Mouse (Mus musculus) midbrain, embryonic 14.5 days (tissue): ENCODE results near the gene Gbgt1. TPM values are rescaled to one million over a fixed set of nuclear protein-coding genes. Genes with fewer than 3 reads are reported as not detected.

Experiments
- ATAC-seq: fragments of 200-750 bp; cut with Nextera tagmentation; 2 replicates; pipeline ENCODE4 v1.8.0; 2017; ENCODE audit warnings: moderate number of reproducible peaks, moderate library complexity; ENCODE audit not compliant: low FRiP score, low TSS enrichment
- DNase-seq: peaks from one replicate; pipeline ENCODE4 v3.0.0-alpha.2; 2015
- H3K27ac ChIP-seq: fragments of 300-500 bp; sonication (generic); replicated peaks from 2 replicates; pipeline ENCODE4 v1.5.1; 2014; ENCODE audit warnings: mild to moderate bottlenecking, low read depth, low read length, moderate library complexity
- H3K27me3 ChIP-seq: fragments of 300-500 bp; sonication (generic); 2 replicates; pipeline ENCODE4 v1.6.1; 2014; ENCODE audit warnings: low read length, control low read depth, mixed read lengths; ENCODE audit not compliant: control insufficient read depth, insufficient read depth
- H3K36me3 ChIP-seq: fragments of 300-500 bp; sonication (generic); 2 replicates; pipeline ENCODE4 v1.6.1; 2014; ENCODE audit warnings: low read length, control low read depth; ENCODE audit not compliant: control insufficient read depth, insufficient read depth
- H3K4me1 ChIP-seq: fragments of 300-500 bp; sonication (generic); 2 replicates; pipeline ENCODE4 v1.6.1; 2014; ENCODE audit warnings: mild to moderate bottlenecking, antibody characterized with exemption, low read length, control low read depth; ENCODE audit not compliant: control insufficient read depth, insufficient read depth
- H3K4me2 ChIP-seq: fragments of 300-500 bp; sonication (generic); 2 replicates; pipeline ENCODE4 v1.6.1; 2014; ENCODE audit warnings: mild to moderate bottlenecking, low read length, moderate library complexity
- H3K4me3 ChIP-seq: fragments of 300-500 bp; sonication (generic); replicated peaks from 2 replicates; pipeline ENCODE4 v1.5.1; 2014; ENCODE audit warnings: low read depth, low read length
- H3K9ac ChIP-seq: fragments of 300-500 bp; sonication (generic); replicated peaks from 2 replicates; pipeline ENCODE4 v1.6.1; 2014; ENCODE audit warnings: mild to moderate bottlenecking, low read length, moderate library complexity
- H3K9me3 ChIP-seq: fragments of 300-500 bp; sonication (generic); 2 replicates; pipeline ENCODE4 v1.6.1; 2016; ENCODE audit warnings: low read length, control low read depth, mixed read lengths; ENCODE audit not compliant: control insufficient read depth
- WGBS: fragments of 180-500 bp; shearing (Covaris S2); extraction: QIAGEN DNeasy Blood & Tissue Kit; methylation state at CpG from one replicate; pipeline ENCODE4 v1.1.7; 2014; 5-methylcytosine and 5-hydroxymethylcytosine counted together
- polyA plus RNA-seq: library from polyadenylated mRNA; unstranded; fragments of >200 nt; fragmentation: Nextera tagmentation; extraction: Ambion mirVana; gene quantifications from 2 replicates; pipeline ENCODE4 v1.2.1, GENCODE M21; 2014

Gbgt1 gene
- polyA plus RNA-seq, 1 experiment from 2014 or later = 1.3 TPM

DNA sequence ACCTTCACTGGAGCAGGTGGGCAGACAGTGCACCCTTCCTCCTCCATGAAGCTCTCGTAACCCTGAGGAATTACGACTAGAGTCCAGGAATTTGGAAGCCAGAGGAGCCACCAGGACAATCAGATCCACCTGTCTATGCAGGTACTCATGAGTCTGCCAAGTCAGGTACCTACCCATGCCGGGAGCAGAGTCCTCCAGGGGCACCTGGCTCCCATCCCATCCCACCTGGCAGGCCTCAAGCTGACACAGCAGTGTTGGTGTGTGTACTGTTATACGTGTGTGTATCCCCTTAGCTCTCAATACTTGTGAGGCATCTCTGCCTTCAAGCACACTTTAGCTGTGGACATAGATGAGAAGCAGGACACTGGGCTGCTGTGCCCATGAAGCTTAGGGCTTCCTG, 25.5 kb downstream of the Gbgt1 start:
- no peak overlapping the region for H3K27ac ChIP-seq

DNA sequence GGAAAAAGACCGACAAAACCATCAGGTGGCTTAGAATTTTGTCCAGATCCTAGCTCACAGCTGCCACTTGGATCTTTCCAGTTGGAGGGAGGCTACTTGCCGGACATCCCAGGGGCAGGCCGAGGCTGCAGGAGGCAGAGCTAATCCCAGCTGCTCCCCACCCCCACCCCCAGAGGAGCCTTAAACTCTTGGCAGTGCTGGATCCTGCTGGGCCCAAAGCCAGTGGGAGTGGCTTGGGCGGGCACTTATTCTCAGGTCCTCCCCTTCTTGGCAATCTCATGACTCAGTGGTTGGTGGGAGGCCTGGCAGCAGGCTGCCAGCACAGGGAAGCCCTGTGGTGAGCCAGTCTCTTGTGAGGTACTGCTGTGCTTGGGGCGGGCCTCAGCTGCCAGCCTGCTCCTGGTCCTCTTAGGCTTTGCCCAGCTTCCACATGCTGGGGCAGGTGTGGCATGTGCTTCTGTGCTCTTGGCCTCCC, 27.0 kb downstream of the Gbgt1 start:
- Histone ChIP-seq H3K9ac (no peak overlapping the region), H3K4me2 (no peak overlapping the region), H3K4me3 (no peak overlapping the region), H3K36me3 (peaks cover 13% of the 10 kb centered on the region), H3K27ac (peak overlapping the region; percentile 15), H3K9me3 (no peaks in the 10 kb centered on the region), H3K27me3 (no peaks in the 10 kb centered on the region), H3K4me1 (peaks cover 43% of the 10 kb centered on the region)
- DNase-seq (peak; percentile 85), ATAC-seq (peak; percentile 71)
- 8% methylated on average over 5 of the region's 5 CpGs for WGBS

More for the DNA sequence above, 25.5 kb downstream of the Gbgt1 start:
- Histone ChIP-seq H3K36me3 (peaks cover 13% of the 10 kb centered on the region), H3K4me3 (no peak overlapping the region), H3K9ac (no peak overlapping the region), H3K27me3 (no peaks in the 10 kb centered on the region), H3K4me1 (peaks cover 47% of the 10 kb centered on the region), H3K9me3 (no peaks in the 10 kb centered on the region), H3K4me2 (no peak overlapping the region)
- 92% methylated on average over 4 of the region's 4 CpGs for WGBS
- ATAC-seq (no peak), DNase-seq (no peak)

DNA sequence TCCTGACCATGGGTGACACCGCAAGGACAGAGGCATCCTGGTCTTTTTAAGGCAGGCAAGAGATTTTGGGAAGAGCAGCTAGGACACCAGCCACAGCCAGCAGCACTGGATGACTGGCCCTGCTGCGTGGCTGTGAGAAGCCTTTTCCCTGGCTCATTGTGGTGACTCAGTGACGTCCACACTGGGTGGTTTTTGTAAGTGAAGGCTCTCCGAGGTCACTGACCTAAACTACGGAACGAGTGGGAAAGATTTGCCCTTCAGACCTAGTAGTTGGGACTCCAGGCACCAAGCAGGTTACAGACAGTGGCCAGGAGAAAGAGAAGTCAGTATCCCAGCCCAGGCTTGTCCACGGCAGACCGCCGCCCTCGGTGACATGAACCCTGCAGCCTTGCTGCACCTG, 27.7 kb downstream of the Gbgt1 start:
- no peak overlapping the region for H3K4me2 ChIP-seq
- DNase-seq (no peak), ATAC-seq (no peak)
- H3K27ac ChIP-seq = peak overlapping the region; percentile 15; the same call in 1 of the 2 replicates
- H3K9me3 ChIP-seq = no peaks in the 10 kb centered on the region
- H3K36me3 ChIP-seq = peaks cover 13% of the 10 kb centered on the region
- no peak overlapping the region for H3K9ac ChIP-seq
- no peaks in the 10 kb centered on the region for H3K27me3 ChIP-seq
- H3K4me1 ChIP-seq = peaks cover 42% of the 10 kb centered on the region
- 74% methylated on average over 10 of the region's 10 CpGs for WGBS
- no peak overlapping the region for H3K4me3 ChIP-seq

DNA sequence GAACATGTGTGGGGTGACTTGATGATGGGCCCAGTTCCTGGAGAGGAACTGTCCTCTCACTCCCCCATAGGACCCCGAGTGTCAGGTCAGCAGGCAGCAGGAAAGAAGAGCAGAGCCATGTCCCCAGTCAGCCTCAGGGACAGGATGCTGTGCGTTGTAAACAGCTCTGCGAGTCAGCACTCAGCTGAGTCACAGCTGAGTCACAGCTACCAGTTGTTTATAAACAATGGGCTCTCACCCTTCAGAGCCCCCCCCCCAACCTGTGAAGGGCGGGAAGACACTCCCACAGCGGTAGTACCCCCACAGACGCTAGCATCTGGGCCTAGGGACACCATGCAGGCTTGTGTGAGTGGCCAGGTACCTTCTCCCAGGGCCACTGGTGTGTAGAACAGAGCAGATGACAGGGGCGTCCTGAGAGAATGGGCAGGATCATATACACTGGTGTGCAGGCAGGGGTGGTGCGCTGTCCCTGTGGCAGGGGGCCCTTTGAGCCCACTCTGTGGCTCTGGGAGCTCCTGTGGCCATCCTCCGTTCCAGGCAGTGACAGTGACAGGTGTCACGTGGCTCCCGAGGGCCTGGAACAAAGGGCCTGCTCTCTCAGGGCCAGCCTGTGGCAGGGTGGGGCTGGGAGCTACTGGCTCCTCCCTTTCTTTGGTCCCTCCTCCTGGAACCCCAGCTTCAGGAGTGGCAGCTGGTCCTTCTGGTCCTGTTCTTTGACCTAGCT, 28.7 kb downstream of the Gbgt1 start:
- DNase-seq (peak; percentile 70), ATAC-seq (peak; percentile 58; the same call in 1 of the 2 replicates)
- Histone ChIP-seq H3K27me3 (no peaks in the 10 kb centered on the region), H3K27ac (peak overlapping the region; percentile 87), H3K4me1 (peaks cover 52% of the 10 kb centered on the region), H3K9ac (peak overlapping the region; percentile 42), H3K4me2 (peak overlapping the region; percentile 24; the same call in 1 of the 2 replicates), H3K4me3 (no peak overlapping the region), H3K9me3 (no peaks in the 10 kb centered on the region), H3K36me3 (peaks cover 11% of the 10 kb centered on the region)
- WGBS = 12% methylated on average over 11 of the region's 11 CpGs

DNA sequence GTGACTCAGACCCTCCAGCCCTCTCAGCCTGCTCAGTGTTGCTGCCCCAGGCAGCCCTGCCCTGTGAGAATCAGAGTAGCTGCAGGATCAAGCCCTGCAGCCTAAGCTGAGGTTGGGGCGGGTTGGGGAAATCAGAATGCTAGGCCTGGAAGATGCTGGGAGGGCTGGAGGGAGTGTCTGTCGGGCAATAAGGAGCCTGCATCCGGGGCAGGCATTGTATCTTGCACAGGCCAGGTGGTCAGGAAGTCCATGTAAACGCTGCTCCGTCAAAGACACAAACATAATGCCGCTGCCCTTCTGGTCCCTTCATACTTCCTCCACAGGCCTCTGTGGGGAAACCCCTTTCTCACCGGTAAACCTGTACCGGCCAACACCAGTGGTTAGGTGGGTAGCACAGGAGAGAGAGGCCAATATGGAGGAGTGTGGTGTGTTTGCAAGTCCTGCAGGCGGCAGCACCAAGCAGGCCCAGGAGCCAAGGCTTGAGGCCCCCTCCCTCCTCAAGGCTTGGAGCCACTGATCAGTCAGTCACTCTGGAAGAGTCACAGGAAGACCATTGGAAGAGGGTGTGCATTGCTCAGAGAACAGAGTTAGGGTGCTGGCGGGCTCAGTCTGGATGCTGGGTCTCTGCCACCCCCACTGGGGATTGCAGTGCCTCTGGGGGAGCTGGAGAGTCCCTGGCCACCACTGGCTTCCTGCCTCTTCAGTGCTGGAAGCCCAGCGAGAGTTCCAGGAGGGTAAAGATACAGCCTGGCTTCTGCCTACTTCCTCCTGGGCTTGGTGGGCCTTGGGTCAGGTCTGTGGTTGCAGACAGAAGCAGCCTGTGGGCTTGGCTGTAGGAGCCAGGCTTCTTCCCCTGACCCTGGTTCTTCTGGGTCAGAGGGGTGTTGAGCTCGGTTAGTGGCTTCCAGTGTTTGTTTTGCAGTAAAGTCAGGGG, 29.5 kb downstream of the Gbgt1 start:
- Histone ChIP-seq H3K4me1 (peaks cover 53% of the 10 kb centered on the region), H3K27ac (peak overlapping the region; percentile 87), H3K27me3 (no peaks in the 10 kb centered on the region), H3K9me3 (no peaks in the 10 kb centered on the region), H3K4me3 (no peak overlapping the region), H3K4me2 (peak overlapping the region; percentile 24; the same call in 1 of the 2 replicates), H3K36me3 (peaks cover 8% of the 10 kb centered on the region), H3K9ac (peak overlapping the region; percentile 42; the same call in 1 of the 2 replicates)
- DNase-seq (peak; percentile 46), ATAC-seq (no peak)
- WGBS = 43% methylated on average over 12 of the region's 12 CpGs

DNA sequence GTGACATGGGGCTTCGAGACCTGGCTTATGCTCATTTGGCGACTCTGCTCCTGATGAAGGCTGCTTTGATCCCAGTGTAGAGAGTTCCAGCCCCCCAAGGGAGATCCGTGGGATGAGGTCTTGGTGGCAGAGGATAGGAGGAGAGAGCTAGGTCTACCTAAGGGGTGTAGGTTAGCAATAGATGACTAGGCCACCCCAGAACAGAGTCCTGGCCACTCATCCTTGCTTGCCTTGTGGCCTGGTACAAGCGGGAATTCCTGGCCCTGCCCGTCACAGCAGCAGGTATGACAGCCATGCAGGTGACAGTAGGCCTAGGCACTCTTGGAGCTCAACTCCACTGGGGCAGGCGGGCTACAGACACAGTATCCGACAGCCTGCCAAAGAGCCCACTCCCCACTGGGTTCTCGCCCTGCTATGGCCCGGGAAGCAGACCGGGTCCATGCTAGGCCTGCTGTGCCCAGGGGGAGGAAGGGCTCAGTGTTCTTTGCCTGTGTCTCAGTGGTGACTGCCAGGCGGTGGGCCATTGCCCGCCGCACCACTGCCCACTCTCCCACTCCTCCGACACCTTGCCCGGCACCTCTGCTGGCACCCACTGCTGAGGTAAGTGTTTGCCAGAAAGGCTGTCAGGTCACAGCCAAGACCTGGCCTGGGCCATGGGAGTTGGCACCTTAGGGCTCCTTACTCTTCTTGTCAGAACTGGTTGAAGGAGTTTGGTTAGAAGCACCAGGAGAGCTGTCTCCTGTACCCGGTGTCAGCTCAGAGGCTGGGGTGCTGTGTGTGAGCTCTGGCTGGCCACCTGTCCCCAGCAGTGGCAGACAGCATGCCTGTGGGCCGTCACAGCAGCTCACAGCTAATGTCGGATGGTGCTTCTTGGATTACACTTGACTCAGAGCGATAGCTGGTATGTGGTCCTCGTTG, 31.0 kb downstream of the Gbgt1 start:
- H3K9me3 ChIP-seq = no peaks in the 10 kb centered on the region
- ATAC-seq (no peak), DNase-seq (no peak)
- H3K4me1 ChIP-seq = peaks cover 66% of the 10 kb centered on the region
- peaks cover under 1% of the 10 kb centered on the region; the same call in 1 of the 2 replicates for H3K36me3 ChIP-seq
- 87% methylated on average over 20 of the region's 20 CpGs for WGBS
- 0 out of 2 replicates have a peak overlapping the region, but pooled peaks have one; percentile 23 for H3K9ac ChIP-seq
- H3K27me3 ChIP-seq = no peaks in the 10 kb centered on the region
- H3K27ac ChIP-seq = no peak overlapping the region
- no peak overlapping the region for H3K4me3 ChIP-seq
- no peak overlapping the region for H3K4me2 ChIP-seq

DNA sequence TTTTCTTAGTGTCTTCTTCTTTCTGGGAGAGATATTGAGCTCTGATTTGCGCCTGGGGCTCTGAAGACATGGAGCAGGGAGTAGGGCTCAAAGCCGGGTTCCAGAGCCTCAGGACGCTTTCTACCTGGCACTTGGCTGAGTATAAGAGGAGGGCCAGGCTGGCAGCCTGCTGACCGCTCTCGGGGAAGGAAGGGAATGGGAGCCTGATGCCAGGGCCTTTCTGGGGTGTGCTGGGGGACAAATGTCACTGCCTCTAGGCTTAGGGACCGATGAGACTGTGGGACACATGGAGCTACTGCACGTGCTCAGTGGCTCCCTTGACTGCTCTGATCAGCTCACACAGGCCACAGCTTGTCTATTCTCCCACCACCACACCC, 31.7 kb downstream of the Gbgt1 start:
- H3K4me2 ChIP-seq = no peak overlapping the region
- 89% methylated on average over 7 of the region's 7 CpGs for WGBS
- peaks cover 71% of the 10 kb centered on the region for H3K4me1 ChIP-seq
- DNase-seq = no peak
- H3K27ac ChIP-seq = no peak overlapping the region
- no peaks in the 10 kb centered on the region for H3K27me3 ChIP-seq
- no peak overlapping the region for H3K4me3 ChIP-seq
- peak overlapping the region; percentile 23; the same call in 1 of the 2 replicates for H3K9ac ChIP-seq
- no peak for ATAC-seq
- no peaks in the 10 kb centered on the region for H3K36me3 ChIP-seq
- no peaks in the 10 kb centered on the region for H3K9me3 ChIP-seq

DNA sequence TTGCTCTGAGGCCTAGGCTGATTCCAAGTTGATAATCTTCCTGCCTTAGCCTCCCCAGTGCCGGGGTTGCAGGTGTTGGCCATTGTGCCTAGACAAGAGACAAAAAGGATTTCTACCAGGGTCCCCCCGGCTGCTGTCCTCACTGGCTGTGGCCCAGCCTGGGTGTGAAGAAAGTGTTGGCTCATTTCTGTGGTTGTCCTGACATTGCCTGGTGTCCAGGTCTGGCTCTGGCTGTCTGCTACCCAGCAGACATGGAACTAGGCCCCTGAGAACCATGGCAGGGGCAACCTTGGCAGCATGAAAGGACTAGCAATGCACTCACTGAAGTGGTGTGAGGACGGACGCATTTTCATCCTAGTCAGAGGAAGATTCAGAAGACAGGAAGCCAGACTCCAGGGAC, 33.2 kb downstream of the Gbgt1 start:
- no peaks in the 10 kb centered on the region for H3K36me3 ChIP-seq
- ATAC-seq (no peak), DNase-seq (no peak)
- no peak overlapping the region for H3K9ac ChIP-seq
- peak overlapping the region; percentile 32; the same call in 1 of the 2 replicates for H3K27ac ChIP-seq
- peaks cover 78% of the 10 kb centered on the region for H3K4me1 ChIP-seq
- no peak overlapping the region for H3K4me3 ChIP-seq
- H3K4me2 ChIP-seq = no peak overlapping the region
- 65% methylated on average over 4 of the region's 4 CpGs for WGBS
- no peaks in the 10 kb centered on the region for H3K27me3 ChIP-seq
- H3K9me3 ChIP-seq = no peaks in the 10 kb centered on the region
